Comparison of ENCODE assay signal across 26 mouse cellular contexts in the genomic region with DNA sequence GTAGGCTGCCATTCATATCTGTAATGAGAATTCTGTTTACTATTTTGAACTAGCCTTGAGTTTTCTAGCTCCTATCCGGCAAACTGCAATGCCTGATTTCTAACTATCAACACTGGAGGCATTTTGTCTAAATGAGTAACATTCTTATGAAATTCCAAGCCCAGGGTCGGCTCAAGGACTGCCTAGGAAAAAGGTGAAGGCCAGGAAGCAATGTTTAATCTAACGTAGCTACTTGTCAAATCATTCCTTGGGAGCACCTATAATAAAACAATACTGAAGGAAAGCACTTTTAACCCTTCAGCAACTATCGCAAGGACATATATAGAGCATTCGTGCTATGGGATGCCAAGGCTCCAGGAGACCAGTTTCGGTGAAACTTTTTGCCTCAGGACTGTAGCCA.
"Had no signal": no experiment of that assay in that cellular context is flagged by ENCODE, and none has a peak within 500 bp of the region (broad histone marks: within the 10 kb centered on the region; RNA-seq: fewer than 3 reads in every experiment).

No protein-coding gene starts in this region.

- H3K4me3 ChIP-seq: heart, embryonic 10.5 days; heart, embryonic 13.5 days; heart, embryonic 15.5 days; hindbrain, embryonic 13.5 days; hindbrain, embryonic 15.5 days; kidney, embryonic 15.5 days; left cerebral cortex, adult 2 months; limb, embryonic 10.5 days; limb, embryonic 12.5 days had no signal

- H3K4me1 ChIP-seq: heart, embryonic 10.5 days; heart, embryonic 13.5 days; heart, embryonic 15.5 days; hindbrain, embryonic 13.5 days; hindbrain, embryonic 15.5 days; kidney, embryonic 15.5 days; limb, embryonic 10.5 days; limb, embryonic 12.5 days had no signal

- ATAC-seq: hindbrain, postnatal 0 days; intestine, embryonic 16.5 days had no signal

- H3K4me2 ChIP-seq: heart, embryonic 13.5 days; heart, embryonic 15.5 days; hindbrain, embryonic 13.5 days; hindbrain, embryonic 15.5 days; kidney, embryonic 15.5 days; limb, embryonic 12.5 days; liver, embryonic 11.5 days had no signal

- H3K36me3 ChIP-seq: heart, embryonic 10.5 days; heart, embryonic 13.5 days; heart, embryonic 15.5 days; hindbrain, embryonic 13.5 days; hindbrain, embryonic 15.5 days; kidney, embryonic 15.5 days; limb, embryonic 10.5 days; limb, embryonic 12.5 days had no signal

- H3K27ac ChIP-seq: heart, embryonic 10.5 days; heart, embryonic 13.5 days; heart, embryonic 15.5 days; hindbrain, embryonic 13.5 days; hindbrain, embryonic 15.5 days; hindbrain, postnatal 0 days; kidney, embryonic 15.5 days; kidney, postnatal 0 days; left cerebral cortex, adult 2 months; limb, embryonic 10.5 days; limb, embryonic 12.5 days; liver, embryonic 14.5 days had no signal

- H3K9me3 ChIP-seq: heart, embryonic 10.5 days; heart, embryonic 13.5 days; heart, embryonic 15.5 days; hindbrain, embryonic 13.5 days; hindbrain, embryonic 15.5 days; kidney, embryonic 15.5 days; limb, embryonic 10.5 days had no signal

- H3K27me3 ChIP-seq: heart, embryonic 13.5 days; heart, embryonic 15.5 days; hindbrain, embryonic 13.5 days; hindbrain, embryonic 15.5 days; kidney, embryonic 15.5 days; limb, embryonic 12.5 days had no signal

- DNase-seq: gastrocnemius, postnatal 14 days; gastrocnemius, postnatal 36 days; heart, adult 18-20 months; heart, postnatal 14 days; heart, postnatal 36 days; kidney, adult 11 months; kidney, adult 2 months; kidney, adult 9 months; kidney, postnatal 14 days; kidney, postnatal 36 days; liver; lung, adult 18-20 months had no signal

- H3K9ac ChIP-seq: heart, embryonic 13.5 days; heart, embryonic 15.5 days; hindbrain, embryonic 13.5 days; hindbrain, embryonic 15.5 days; kidney, embryonic 15.5 days; limb, embryonic 12.5 days; liver, embryonic 14.5 days had no signal
